In the genomic region with DNA sequence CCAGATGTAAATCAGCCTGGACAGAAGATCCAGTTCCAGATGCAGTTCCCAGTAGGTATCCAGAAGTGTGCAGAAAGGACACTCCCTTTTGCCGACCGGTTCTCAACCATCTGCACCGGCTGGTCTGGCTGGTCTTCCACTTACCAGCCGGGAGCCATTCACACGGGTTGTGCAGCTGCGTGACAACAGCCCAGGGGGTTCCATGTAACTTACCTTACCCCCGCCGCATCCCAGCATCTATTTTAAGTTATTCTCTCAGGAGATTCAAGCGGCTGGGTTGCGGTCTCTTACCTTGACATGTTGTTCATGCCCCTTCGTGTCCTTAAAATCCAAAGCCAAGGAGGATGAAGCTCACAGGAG, we compare ENCODE assay signal across 8 mouse cellular contexts. TPM values are rescaled to one million over a fixed set of nuclear protein-coding genes. Genes with fewer than 3 reads are reported as not detected.
A peak's percentile ranks its signal among the peaks of the same experiment; 100 is the strongest.
DNase-seq lines count a peak whose midpoint lies in the region; ATAC-seq lines count a peak whose summit lies in the region.

No protein-coding gene starts in this region.

- no peak overlapping the region for H3K27ac ChIP-seq in limb, embryonic 11.5 days (replicated peaks; ENCODE audit: low read depth, low read length)

- 0 out of 2 replicates have a peak, but pooled peaks have one; percentile 5 for ATAC-seq in limb, embryonic 11.5 days (ENCODE audit: insufficient number of reproducible peaks, low FRiP score, low TSS enrichment, low read depth)
- no peak for ATAC-seq in CD4-positive, CD25-positive, alpha-beta regulatory T cell, adult 4 months

- DNase-seq in retina, embryonic 14.5 days (ENCODE audit: low spot score), result peak; percentile 36
- DNase-seq in retina, postnatal 1 day, result no peak
- peak; percentile 8 to 20 for DNase-seq in frontal cortex, postnatal 10 days (ENCODE audit: low spot score in 2 of 2)
- no peak for DNase-seq in limb, embryonic 11.5 days (ENCODE audit: low spot score)
- peak; percentile 42 to 55 for DNase-seq in right cerebral cortex, adult 2 months (ENCODE audit: low spot score in 2 of 2)
- DNase-seq in gastrocnemius, postnatal 36 days, result no peak
- DNase-seq in urinary bladder, postnatal 10 days (ENCODE audit: low spot score), result no peak

- 0 out of 2 replicates have a peak, but pooled peaks cover 3% of the 10 kb centered on the region for H3K4me1 ChIP-seq in limb, embryonic 11.5 days (ENCODE audit: control insufficient read depth, insufficient read depth, low read length)

- WGBS in limb, embryonic 11.5 days, result under 1% methylated on average over 11 of the region's 11 CpGs

- intact Hi-C loops in gastrocnemius, postnatal 36 days (cut with DNase I), result no loop called here

- H3K36me3 ChIP-seq in limb, embryonic 11.5 days (ENCODE audit: control insufficient read depth, insufficient read depth, low read length), result no peaks in the 10 kb centered on the region

- peak overlapping the region; percentile 52 for H3K4me3 ChIP-seq in limb, embryonic 11.5 days (ENCODE audit: low read depth, low read length)

- H3K9me3 ChIP-seq in limb, embryonic 11.5 days (ENCODE audit: control insufficient read depth, low read length), result no peaks in the 10 kb centered on the region

- peak overlapping the region; percentile 93 for H3K4me2 ChIP-seq in limb, embryonic 11.5 days (ENCODE audit: low read depth, severe bottlenecking)

- no peak overlapping the region for H3K9ac ChIP-seq in limb, embryonic 11.5 days (ENCODE audit: low read length)

- H3K27me3 ChIP-seq in limb, embryonic 11.5 days (ENCODE audit: control insufficient read depth, insufficient read depth, low read length), result peaks cover 45% of the 10 kb centered on the region

RNA-seq across cellular contexts. Expression of a gene that starts 0.8 kb away (rescaled TPM):
- polyA plus RNA-seq in limb, embryonic 11.5 days (2014; fragmentation: Nextera tagmentation; extraction: Ambion mirVana), result 0.61 and 1.1 TPM in 2 replicates
- total RNA-seq in gastrocnemius, postnatal 36 days (2021), result not detected
- polyA plus RNA-seq in CD4-positive, CD25-positive, alpha-beta regulatory T cell, adult 4 months (2017; shearing (Covaris generic)), result under 1 TPM in 1 of 2 experiments, not detected in 1; 0.22 TPM

Comparison
In these comparisons a context has a peak if more than half of its experiments do, and no peak if none do; other contexts are left out.
1. DNase-seq: peak in retina, embryonic 14.5 days (single experiment), frontal cortex, postnatal 10 days (2 of 2) and right cerebral cortex, adult 2 months (2 of 2); none in retina, postnatal 1 day (single experiment), limb, embryonic 11.5 days (single experiment), gastrocnemius, postnatal 36 days (0 of 2) and urinary bladder, postnatal 10 days (single experiment).